Mouse (Mus musculus) C2C12 (cell line): ENCODE measurements around the gene Ero1l. TPM values are rescaled to one million over a fixed set of nuclear protein-coding genes. Genes with fewer than 3 reads are reported as not detected.

Experiments used
- H3K27me3 ChIP-seq: one replicate; pipeline ENCODE4 v1.6.1; 2011; ENCODE audit not compliant: control insufficient read depth, insufficient read depth, insufficient read length
- H3K36me3 ChIP-seq: one replicate; pipeline ENCODE4 v1.6.1; 2011; ENCODE audit not compliant: control insufficient read depth, insufficient read depth
- H3K4me3 ChIP-seq: one replicate; pipeline ENCODE4 v1.5.1; 2011; ENCODE audit warnings: mild to moderate bottlenecking, control low read depth; ENCODE audit not compliant: poor library complexity, insufficient read depth, severe bottlenecking
- H3K79me2 ChIP-seq: one replicate; pipeline ENCODE4 v1.6.1; 2011; ENCODE audit not compliant: control insufficient read depth, insufficient read depth
- H3K79me3 ChIP-seq: one replicate; pipeline ENCODE4 v1.6.1; 2011; ENCODE audit warnings: low read depth, control low read depth
- H3ac ChIP-seq: one replicate; pipeline ENCODE3; 2011; ENCODE audit warnings: low read depth; ENCODE audit not compliant: control insufficient read depth, insufficient read length
- CEBPB ChIP-seq: IDR thresholded peaks from one replicate; pipeline ENCODE4 v1.6.1; 2011; ENCODE audit warnings: low read depth, mild to moderate bottlenecking, control low read depth, moderate library complexity
- CTCF ChIP-seq: IDR thresholded peaks from one replicate; pipeline ENCODE4 v1.5.1; 2011; ENCODE audit not compliant: control insufficient read depth, insufficient read depth, insufficient read length
- FOSL1 ChIP-seq: IDR thresholded peaks from one replicate; pipeline ENCODE4 v1.8.0; 2011; ENCODE audit warnings: mild to moderate bottlenecking, low read length; ENCODE audit not compliant: poor library complexity, insufficient read depth, severe bottlenecking
- MAX ChIP-seq: IDR thresholded peaks from one replicate; pipeline ENCODE4 v1.6.1; 2011; ENCODE audit warnings: mild to moderate bottlenecking, control low read depth
- MYOD1 ChIP-seq: IDR thresholded peaks from one replicate; pipeline ENCODE4 v1.6.1; 2011; ENCODE audit warnings: low read depth; ENCODE audit not compliant: control insufficient read depth, insufficient read length
- MYOG ChIP-seq: IDR thresholded peaks from one replicate; pipeline ENCODE4 v1.6.1; 2011; ENCODE audit not compliant: control insufficient read depth, insufficient read length; ENCODE audit errors: extremely low read depth
- USF1 ChIP-seq: IDR thresholded peaks from one replicate; pipeline ENCODE4 v1.6.1; 2011; ENCODE audit warnings: low read depth, mild to moderate bottlenecking, control low read depth, moderate library complexity
- polyA plus RNA-seq: library from polyadenylated mRNA; unstranded; fragments of >200 nt; fragmentation: generic; extraction: Trizol; gene quantifications from one replicate; pipeline ENCODE4 v1.2.1, GENCODE M21; 2012; ENCODE audit warnings: missing spikeins

Gene Ero1l
- polyA plus RNA-seq, 1 experiment: 9.0 TPM

DNA sequence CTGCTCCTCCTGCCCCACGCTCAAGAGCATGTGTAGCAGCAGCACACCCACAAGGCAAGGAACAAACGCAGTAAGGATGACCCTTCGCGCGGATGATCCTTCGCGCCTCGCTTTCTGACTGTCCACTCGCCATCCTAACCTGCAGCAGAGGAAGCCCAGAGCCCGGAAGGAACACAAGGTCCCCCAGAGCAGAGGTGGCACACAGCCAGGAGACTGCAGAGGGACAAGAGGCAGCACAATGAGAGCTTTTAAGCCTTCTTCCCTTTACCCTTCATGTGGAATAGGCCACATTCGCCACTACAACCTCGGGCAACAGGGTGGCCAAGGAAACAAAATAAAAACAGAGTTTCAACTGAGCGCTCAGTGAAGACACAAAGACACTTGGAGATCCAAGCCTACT lies 8.9 kb downstream of the Ero1l start:
- no peak overlapping the region for H3K4me3 ChIP-seq
- TF ChIP-seq MAX (no peak), CTCF (no peak), FOSL1 (no peak), MYOD1 (no peak), MYOG (no peak), CEBPB (no peak), USF1 (no peak)

DNA sequence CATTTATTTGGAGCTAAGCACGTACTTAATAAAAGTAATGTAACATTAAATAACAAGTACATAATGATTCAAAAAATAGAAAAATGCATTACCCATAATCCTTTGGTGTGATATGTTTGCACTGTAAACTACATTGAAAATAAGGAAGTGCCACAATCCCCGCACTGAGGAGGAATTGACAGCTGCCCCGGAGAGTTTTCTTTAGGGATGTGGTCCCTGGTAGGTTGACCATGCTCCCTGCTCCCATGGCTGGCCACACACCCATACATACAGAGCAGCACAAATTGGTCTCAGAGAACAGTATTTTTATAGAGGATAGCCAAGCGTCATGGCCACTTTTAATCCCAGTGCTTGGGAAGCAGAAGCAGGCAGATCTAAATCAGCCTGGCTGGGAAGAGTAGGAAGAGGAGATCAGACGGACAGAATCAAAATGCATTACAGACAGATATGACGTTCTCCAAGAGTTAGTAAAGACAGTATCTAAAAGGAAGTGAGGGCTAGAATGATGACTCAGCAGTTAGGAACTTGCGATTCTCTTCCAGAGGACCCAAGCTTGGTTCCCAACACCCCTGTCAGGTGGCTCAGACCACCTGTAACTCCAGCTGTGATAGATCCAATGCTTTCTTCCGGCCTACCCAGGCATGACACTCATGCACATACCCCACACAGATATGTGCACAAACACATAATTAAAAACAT lies 10.8 kb downstream of the Ero1l start:
- no peak overlapping the region for H3K4me3 ChIP-seq
- peaks cover 5% of the 10 kb centered on the region for H3K36me3 ChIP-seq
- TF ChIP-seq MYOG (no peak), CEBPB (no peak), FOSL1 (no peak), MAX (no peak), MYOD1 (no peak), CTCF (no peak), USF1 (no peak)
- no peaks in the 10 kb centered on the region for H3K27me3 ChIP-seq
- peaks cover 21% of the 10 kb centered on the region for H3K79me3 ChIP-seq
- no peak overlapping the region for H3ac ChIP-seq
- peaks cover 35% of the 10 kb centered on the region for H3K79me2 ChIP-seq

More for the DNA sequence above, 8.9 kb downstream of the Ero1l start:
- Histone ChIP-seq H3K36me3 (no peaks in the 10 kb centered on the region), H3K27me3 (no peaks in the 10 kb centered on the region), H3K79me3 (peaks cover 34% of the 10 kb centered on the region), H3K79me2 (peaks cover 53% of the 10 kb centered on the region), H3ac (no peak overlapping the region)

DNA sequence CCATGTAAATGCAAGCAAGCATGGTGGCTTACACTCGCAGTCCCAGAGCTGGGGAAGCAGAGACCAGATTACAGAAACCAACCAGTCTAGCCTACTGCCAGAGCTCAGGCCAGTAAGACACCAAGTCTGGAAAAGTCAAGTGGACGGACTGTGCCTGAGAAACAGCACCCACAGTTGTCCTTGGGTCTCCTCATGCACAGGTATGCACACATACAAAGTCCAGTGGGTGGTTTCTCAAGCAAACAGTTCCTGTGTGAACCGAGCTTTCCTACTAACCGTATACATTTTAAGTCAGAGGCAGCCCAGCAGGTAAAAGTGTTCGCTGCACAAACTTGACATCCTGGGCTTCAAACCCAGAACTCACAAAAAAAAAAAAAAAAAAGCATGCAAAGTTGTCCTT lies 12.7 kb downstream of the Ero1l start:
- H3K36me3 ChIP-seq: peaks cover 15% of the 10 kb centered on the region
- H3K27me3 ChIP-seq: no peaks in the 10 kb centered on the region
- H3K79me3 ChIP-seq: peaks cover 14% of the 10 kb centered on the region
- H3K79me2 ChIP-seq: peaks cover 21% of the 10 kb centered on the region
- H3K4me3 ChIP-seq: no peak overlapping the region
- TF ChIP-seq USF1 (no peak), CEBPB (no peak), MYOG (no peak), MAX (no peak), MYOD1 (no peak), FOSL1 (no peak), CTCF (no peak)
- H3ac ChIP-seq: no peak overlapping the region

DNA sequence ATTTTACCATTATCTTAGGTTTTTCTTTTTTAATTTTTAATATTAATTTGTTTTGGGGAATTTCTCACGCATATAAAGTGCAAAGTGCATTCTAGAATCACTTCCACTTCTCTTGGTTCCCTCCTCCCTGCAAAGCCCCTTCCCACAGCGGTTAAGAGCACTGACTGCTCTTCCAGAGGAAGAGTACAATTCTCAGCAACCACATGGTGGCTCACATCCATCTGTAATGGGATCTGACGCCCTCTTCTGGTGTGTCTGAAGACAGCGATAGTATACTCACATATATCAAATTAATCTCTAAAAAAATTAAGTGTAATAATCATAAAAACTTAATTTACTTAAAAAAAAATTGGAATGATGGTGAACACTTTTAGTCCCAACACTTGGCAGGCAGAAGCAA lies 14.2 kb downstream of the Ero1l start:
- H3K4me3 ChIP-seq: no peak overlapping the region
- peaks cover 7% of the 10 kb centered on the region for H3K79me2 ChIP-seq
- H3K36me3 ChIP-seq: peaks cover 28% of the 10 kb centered on the region
- H3ac ChIP-seq: no peak overlapping the region
- no peaks in the 10 kb centered on the region for H3K27me3 ChIP-seq
- TF ChIP-seq MYOG (no peak), USF1 (no peak), MAX (no peak), MYOD1 (no peak), CEBPB (no peak), CTCF (no peak), FOSL1 (no peak)
- peaks cover 10% of the 10 kb centered on the region for H3K79me3 ChIP-seq

DNA sequence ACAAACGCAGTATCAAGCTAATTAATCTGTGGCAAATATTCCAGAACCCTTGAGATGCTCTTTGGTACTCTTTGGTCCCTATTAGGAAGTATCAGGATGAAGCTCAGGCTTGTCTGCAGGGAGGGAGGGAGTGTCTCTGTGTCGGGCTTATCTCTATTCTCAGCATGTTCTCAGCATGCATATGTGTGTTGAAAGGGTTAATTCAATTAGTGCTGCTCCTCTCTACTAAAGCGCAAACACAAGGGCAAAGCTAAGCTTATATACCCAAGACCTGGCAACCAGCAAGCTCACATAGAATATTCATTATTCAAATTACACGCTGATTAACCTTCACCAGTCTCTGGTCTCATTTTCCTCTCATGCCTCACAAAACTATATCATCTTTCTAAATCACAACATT lies 14.6 kb downstream of the Ero1l start:
- Histone ChIP-seq H3K79me2 (peaks cover 2% of the 10 kb centered on the region), H3K4me3 (no peak overlapping the region), H3ac (no peak overlapping the region), H3K36me3 (peaks cover 32% of the 10 kb centered on the region), H3K79me3 (peaks cover 6% of the 10 kb centered on the region), H3K27me3 (no peaks in the 10 kb centered on the region)
- TF ChIP-seq FOSL1 (no peak), MYOG (no peak), MYOD1 (no peak), CTCF (no peak), CEBPB (no peak), MAX (no peak), USF1 (no peak)

DNA sequence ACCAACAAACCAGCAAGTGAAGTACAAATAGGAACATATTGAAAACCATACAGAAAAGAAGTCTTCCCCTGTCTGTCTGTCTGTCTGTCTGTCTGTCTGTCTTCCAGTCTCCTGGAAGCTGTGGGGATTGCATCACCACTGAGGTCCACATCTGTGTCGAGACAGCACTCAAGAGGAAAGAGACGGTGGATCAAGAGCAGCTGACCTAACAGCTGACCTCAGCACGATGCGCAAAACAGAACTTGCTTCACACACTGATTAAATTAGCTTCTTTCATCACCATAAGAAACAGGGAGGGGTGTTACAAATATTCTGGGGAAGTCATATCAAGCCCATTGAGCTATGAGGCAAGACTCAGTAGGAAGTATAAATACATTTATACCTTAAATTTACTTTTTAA lies 27.0 kb downstream of the Ero1l start:
- Histone ChIP-seq H3K79me2 (no peaks in the 10 kb centered on the region), H3K4me3 (no peak overlapping the region), H3K36me3 (peaks cover 27% of the 10 kb centered on the region), H3K27me3 (no peaks in the 10 kb centered on the region), H3K79me3 (no peaks in the 10 kb centered on the region), H3ac (no peak overlapping the region)
- TF ChIP-seq CTCF: no peak
- TF ChIP-seq MAX: no peak
- TF ChIP-seq USF1: no peak
- no peak for TF ChIP-seq MYOG
- TF ChIP-seq CEBPB: no peak
- no peak for TF ChIP-seq MYOD1
- TF ChIP-seq FOSL1: no peak
